Mouse (Mus musculus) spleen, adult 2 months (tissue): ENCODE results near the gene Mapk12. TPM values are rescaled to one million over a fixed set of nuclear protein-coding genes. Genes with fewer than 3 reads are reported as not detected.

Source experiments
- DNase-seq, 2 experiments: peaks; one replicate each; pipeline versions ENCODE4 v3.0.0 to v3.0.0-alpha.2; 2012 to 2021; ENCODE audit warnings: low spot score in 2 of 2, low read depth in 1 of 2
- H3K27ac ChIP-seq: fragments of 200-500 bp; 2 replicates; pipeline ENCODE4 v1.5.1; 2012; ENCODE audit warnings: low read length, inconsistent platforms; ENCODE audit not compliant: insufficient read depth
- H3K27me3 ChIP-seq: fragments of 200-500 bp; 2 replicates; pipeline ENCODE4 v1.6.1; 2012; ENCODE audit warnings: mild to moderate bottlenecking, moderate library complexity, low read length, inconsistent platforms; ENCODE audit not compliant: control insufficient read depth, insufficient read depth
- H3K36me3 ChIP-seq: fragments of 200-500 bp; 2 replicates; pipeline ENCODE4 v1.6.1; 2012; ENCODE audit warnings: mild to moderate bottlenecking, low read length, inconsistent platforms; ENCODE audit not compliant: control insufficient read depth, insufficient read depth
- H3K4me1 ChIP-seq: fragments of 200-500 bp; 2 replicates; pipeline ENCODE4 v1.6.1; 2011; ENCODE audit warnings: inconsistent platforms; ENCODE audit not compliant: control insufficient read depth, insufficient read depth, insufficient read length
- H3K4me3 ChIP-seq: fragments of 200-500 bp; 2 replicates; pipeline ENCODE4 v1.5.1; 2011; ENCODE audit warnings: mild to moderate bottlenecking, inconsistent platforms; ENCODE audit not compliant: insufficient read depth, insufficient read length; ENCODE audit errors: extremely low read depth
- CTCF ChIP-seq: fragments of 200-500 bp; IDR thresholded peaks from 2 replicates; pipeline ENCODE4 v1.5.1; 2011; ENCODE audit warnings: mild to moderate bottlenecking, inconsistent platforms; ENCODE audit not compliant: insufficient read depth, insufficient read length, insufficient replicate concordance; ENCODE audit errors: extremely low read depth
- POLR2A ChIP-seq: fragments of 200-500 bp; IDR thresholded peaks from 2 replicates; pipeline ENCODE4 v1.6.1; 2011; ENCODE audit warnings: low read depth, low read length, inconsistent platforms
- WGBS: fragments of 180-500 bp; shearing (Covaris S2); methylation state at CpG from one replicate; pipeline ENCODE4 v1.1.7; 2018; 5-methylcytosine and 5-hydroxymethylcytosine counted together
- polyA plus RNA-seq: library from polyadenylated mRNA; depleted of rRNA; stranded (reverse); fragments of >200 nt; gene quantifications from 2 replicates; pipeline ENCODE4 v1.2.3, GENCODE M21; 2012

Mapk12 gene
- polyA plus RNA-seq, 1 experiment = 3.9 TPM

DNA sequence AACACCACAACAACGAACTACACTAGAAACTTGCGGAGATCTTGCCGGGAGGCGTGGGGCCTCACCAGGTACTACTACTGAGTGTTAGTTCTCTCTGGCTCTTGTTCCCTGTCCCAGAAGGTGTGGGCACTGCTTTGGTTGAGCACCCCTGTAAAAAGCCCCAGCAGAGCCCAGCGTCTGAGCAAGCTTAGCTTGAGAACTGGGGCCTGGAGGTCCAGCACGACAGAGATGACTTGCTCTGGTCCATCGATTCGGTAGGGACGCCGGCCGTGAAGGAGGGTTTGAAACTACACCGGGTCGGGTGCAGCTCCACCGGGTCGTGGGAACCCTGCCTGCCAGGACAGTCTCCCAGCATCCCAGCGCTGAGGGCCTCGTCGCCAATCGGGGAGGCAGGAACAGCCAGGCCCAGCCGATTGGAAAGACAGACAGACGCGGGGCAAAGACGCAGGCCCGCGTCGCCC lies 39.6 kb upstream of the Mapk12 start:
- Histone ChIP-seq H3K4me3 (peak overlapping the region; percentile 64), H3K36me3 (no peaks in the 10 kb centered on the region), H3K4me1 (peaks cover 35% of the 10 kb centered on the region), H3K27ac (peak overlapping the region; percentile 61), H3K27me3 (0 out of 2 replicates have a peak, but pooled peaks cover 2% of the 10 kb centered on the region)
- no peak for TF ChIP-seq POLR2A
- TF ChIP-seq CTCF = no peak
- WGBS = 4% methylated on average over 26 of the region's 26 CpGs
- no peak for DNase-seq

DNA sequence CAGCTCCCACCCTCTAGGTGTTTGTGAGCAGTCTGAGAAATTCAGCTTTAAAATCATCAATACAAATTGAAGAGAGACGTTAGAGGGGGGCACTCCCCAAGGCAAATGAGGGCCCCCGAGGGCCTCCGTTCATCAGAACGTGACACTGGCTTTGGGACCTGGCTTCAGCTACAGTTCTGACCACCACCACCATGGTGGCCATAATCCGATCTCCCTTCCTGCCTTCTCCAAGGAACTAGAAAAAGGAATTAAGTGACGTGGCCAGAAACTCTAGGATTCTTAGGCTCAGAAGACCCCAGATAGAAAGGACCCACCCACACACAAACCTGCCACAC lies 39.1 kb upstream of the Mapk12 start:
- TF ChIP-seq POLR2A (no peak), CTCF (no peak)
- H3K4me3 ChIP-seq = peak overlapping the region; percentile 64; the same call in 1 of the 2 replicates
- 0 out of 2 replicates have a peak, but pooled peaks cover 2% of the 10 kb centered on the region for H3K27me3 ChIP-seq
- peak overlapping the region; percentile 62 for H3K27ac ChIP-seq
- 41% methylated on average over 6 of the region's 6 CpGs for WGBS
- H3K4me1 ChIP-seq = peaks cover 35% of the 10 kb centered on the region
- no peak for DNase-seq
- no peaks in the 10 kb centered on the region for H3K36me3 ChIP-seq

DNA sequence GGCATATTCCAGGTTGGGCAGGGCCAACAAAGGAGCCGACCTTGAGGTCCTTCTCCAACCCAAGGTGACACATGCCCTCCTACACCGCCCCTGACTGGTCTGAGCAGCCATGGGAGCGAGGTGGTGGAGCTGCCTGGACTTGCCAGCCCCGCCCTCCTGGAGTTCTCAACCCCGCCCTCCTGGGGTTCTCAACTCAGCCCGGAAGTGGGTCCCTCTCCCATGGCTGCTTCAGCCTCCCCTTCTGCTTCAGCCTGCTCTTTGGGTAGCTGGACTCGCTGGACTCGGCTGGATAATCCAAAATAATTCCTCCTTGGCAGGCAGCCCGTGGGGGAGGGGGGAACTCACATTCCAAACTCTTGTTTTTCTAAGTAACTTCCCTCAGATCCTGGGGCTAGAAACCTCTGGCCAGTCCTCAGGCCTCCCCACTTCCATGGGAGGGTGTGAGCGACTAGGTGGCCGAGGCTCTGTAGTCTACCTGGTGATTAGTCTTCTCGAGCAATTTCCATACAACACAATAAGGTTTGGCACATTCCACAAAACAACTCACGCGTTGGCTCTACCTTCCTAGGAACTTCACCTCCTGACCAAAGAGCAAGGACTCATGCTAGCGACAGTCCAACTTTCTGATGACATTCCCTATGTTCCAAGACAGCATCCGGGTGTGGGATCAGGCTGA lies 38.6 kb upstream of the Mapk12 start:
- TF ChIP-seq POLR2A (no peak), CTCF (no peak)
- H3K36me3 ChIP-seq = no peaks in the 10 kb centered on the region
- WGBS = 37% methylated on average over 16 of the region's 16 CpGs
- peaks cover 35% of the 10 kb centered on the region for H3K4me1 ChIP-seq
- H3K27me3 ChIP-seq = 0 out of 2 replicates have a peak, but pooled peaks cover 2% of the 10 kb centered on the region
- H3K27ac ChIP-seq = peak overlapping the region; percentile 62
- peak in 1 of 2 experiments; percentile 42 for DNase-seq
- peak overlapping the region; percentile 25; the same call in 1 of the 2 replicates for H3K4me3 ChIP-seq

- Histone ChIP-seq H3K4me1 (peaks cover 35% of the 10 kb centered on the region), H3K4me3 (no peak overlapping the region), H3K27ac (peak overlapping the region; percentile 62), H3K36me3 (no peaks in the 10 kb centered on the region), H3K27me3 (0 out of 2 replicates have a peak, but pooled peaks cover 2% of the 10 kb centered on the region)
- DNase-seq = no peak
- TF ChIP-seq CTCF (no peak), POLR2A (no peak)
- 86% methylated on average over 7 of the region's 7 CpGs for WGBS
These were observed 37.9 kb upstream of the Mapk12 start for GRCm38 (mm10) chr15:89178260-89178860.

DNA sequence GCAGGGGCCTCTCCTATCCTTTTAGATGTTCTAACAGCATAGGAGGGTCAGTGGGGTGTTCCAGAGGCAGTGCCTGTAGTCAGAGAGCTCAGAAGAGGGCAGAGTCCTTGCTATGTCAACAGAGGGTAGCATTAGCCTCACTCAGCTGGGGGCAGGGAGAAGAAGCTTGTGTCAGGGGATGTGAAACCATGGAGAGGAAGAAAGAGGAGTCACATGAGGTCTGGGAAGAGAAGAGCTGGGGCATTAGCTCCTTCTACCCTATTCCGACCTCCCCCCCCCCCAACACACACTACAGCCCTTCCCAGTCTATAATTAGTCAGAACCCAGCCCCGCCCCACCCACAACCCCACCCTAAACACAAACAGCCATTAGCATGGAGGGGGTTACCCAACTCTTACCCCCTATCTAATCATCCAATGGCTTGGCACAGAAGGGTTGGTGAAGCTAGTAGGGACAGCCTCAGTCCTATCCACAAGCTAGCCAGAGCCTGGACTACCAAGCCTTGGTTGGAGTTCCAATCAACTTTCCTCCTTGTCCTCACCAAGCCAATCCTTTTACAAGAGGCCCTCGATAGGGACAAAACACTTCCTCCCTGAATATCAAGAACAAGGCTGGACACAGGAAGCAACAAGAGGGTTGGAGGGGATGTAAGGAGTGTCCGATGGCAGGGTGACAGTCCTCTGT lies 37.2 kb upstream of the Mapk12 start:
- 55% methylated on average over 4 of the region's 4 CpGs for WGBS
- Histone ChIP-seq H3K27me3 (0 out of 2 replicates have a peak, but pooled peaks cover 2% of the 10 kb centered on the region), H3K4me1 (peaks cover 35% of the 10 kb centered on the region), H3K4me3 (no peak overlapping the region), H3K36me3 (no peaks in the 10 kb centered on the region), H3K27ac (peak overlapping the region; percentile 72)
- TF ChIP-seq CTCF (no peak), POLR2A (no peak)
- no peak for DNase-seq

GRCm38 (mm10) chr15:89177121-89177520 lies 36.6 kb upstream of the Mapk12 start:
- H3K4me1 ChIP-seq = peaks cover 36% of the 10 kb centered on the region
- DNase-seq = peak in 1 of 2 experiments; percentile 64

More at GRCm38 (mm10) chr15:89177121-89177520, 36.6 kb upstream of the Mapk12 start:
- TF ChIP-seq CTCF = no peak
- no peak for TF ChIP-seq POLR2A
- Histone ChIP-seq H3K4me3 (no peak overlapping the region), H3K36me3 (no peaks in the 10 kb centered on the region), H3K27me3 (0 out of 2 replicates have a peak, but pooled peaks cover 2% of the 10 kb centered on the region), H3K27ac (peak overlapping the region; percentile 72)
- WGBS = 11% methylated on average over 5 of the region's 5 CpGs
